Mouse (Mus musculus) naive thymus-derived CD4-positive, alpha-beta T cell, adult 5 months (primary cell): Measurements from ENCODE around the gene Icos. TPM values are rescaled to one million over a fixed set of nuclear protein-coding genes. Genes with fewer than 3 reads are reported as not detected.

Experiments
- polyA plus RNA-seq: library from polyadenylated mRNA; unstranded; fragments of 100-300 nt; shearing (Covaris generic); gene quantifications from one replicate; pipeline ENCODE4 v1.2.1, GENCODE M21; 2017

Gene Icos
- 297 TPM for polyA plus RNA-seq

GRCm38 (mm10) chr1:60977641-60978040 is at the start of gene Icos:
Icos (plus strand) TSS chr1:60977927.

Other genes with a start within 250 kb of the Icos start
- 72.3 TPM for gene Ctla4, start 90.9 kb upstream of the Icos start, polyA plus RNA-seq